Mouse (Mus musculus): Measurements from ENCODE around the gene Krr1.

GRCm38 (mm10) chr10:111995803-111996548 lies 23.5 kb downstream of the Krr1 start:
- TF ChIP-seq CTCF (IDR thresholded peaks at IDR 0.05; ENCODE audit: borderline replicate concordance, control insufficient read depth, extremely low read depth, insufficient read depth, low read length, poor library complexity) (no peak), POLR2A (IDR thresholded peaks at IDR 0.05; ENCODE audit: control insufficient read depth, extremely low read depth, insufficient read depth, low read length, poor library complexity) (no peak)

Data from thymus, adult 2 months (tissue).